Mouse (Mus musculus) liver, postnatal 0 days (tissue): ENCODE data around the gene Slc41a3.

Source experiments
- CTCF ChIP-seq: sonication (generic); IDR thresholded peaks from 2 replicates; pipeline ENCODE4 v1.5.1; 2016; ENCODE audit warnings: antibody characterized with exemption, low read depth
- EP300 ChIP-seq: IDR thresholded peaks from 2 replicates; pipeline ENCODE4 v1.6.1; 2016; ENCODE audit warnings: antibody characterized with exemption, low read depth, mild to moderate bottlenecking

DNA sequence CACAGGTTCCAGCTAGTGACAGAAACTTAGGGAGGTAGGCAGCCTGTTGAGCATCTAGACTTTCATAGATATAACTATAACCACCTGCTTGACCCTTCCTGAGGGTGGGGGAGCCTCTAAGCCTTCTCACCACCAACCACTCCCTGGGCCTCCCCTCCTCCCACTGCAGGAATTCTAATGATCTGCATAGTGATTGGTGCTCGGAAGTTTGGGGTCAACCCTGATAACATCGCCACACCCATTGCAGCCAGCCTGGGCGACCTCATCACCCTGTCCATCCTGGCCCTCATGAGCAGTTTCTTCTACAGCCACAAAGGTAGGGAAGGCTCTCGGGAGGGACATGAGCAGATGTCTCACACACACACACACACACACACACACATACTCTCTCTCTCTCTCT is 30.6 kb downstream of the Slc41a3 start:
- TF ChIP-seq CTCF (no peak), EP300 (no peak)
